Mouse (Mus musculus) myocyte (in vitro differentiated cells): ENCODE measurements around the gene Rabl6.

Source experiments
- CEBPB ChIP-seq: IDR thresholded peaks from 2 replicates; pipeline ENCODE4 v1.6.1; 2011; ENCODE audit warnings: mild to moderate bottlenecking, moderate library complexity; ENCODE audit not compliant: poor library complexity, insufficient read depth, severe bottlenecking
- E2F4 ChIP-seq: IDR thresholded peaks from one replicate; pipeline ENCODE4 v1.6.1; 2011; ENCODE audit warnings: mild to moderate bottlenecking, control low read depth, moderate library complexity; ENCODE audit not compliant: insufficient read depth
- MAX ChIP-seq: IDR thresholded peaks from one replicate; pipeline ENCODE4 v1.6.1; 2011; ENCODE audit warnings: low read depth, mild to moderate bottlenecking, control low read depth
- MYOD1 ChIP-seq, 3 experiments: IDR thresholded peaks; one replicate each; pipeline ENCODE4 v1.6.1; 2011; ENCODE audit warnings: control low read depth in 2 of 3, low read depth in 2 of 3, mild to moderate bottlenecking in 2 of 3, moderate library complexity in 1 of 3; ENCODE audit not compliant: insufficient read length in 2 of 3, control insufficient read depth in 1 of 3
- MYOG ChIP-seq, 3 experiments: IDR thresholded peaks; one replicate each; pipeline ENCODE4 v1.6.1; 2011; ENCODE audit warnings: control low read depth in 2 of 3, low read depth in 2 of 3, mild to moderate bottlenecking in 2 of 3; ENCODE audit not compliant: insufficient read length in 2 of 3, control insufficient read depth in 1 of 3, insufficient read depth in 1 of 3
- POLR2A ChIP-seq: IDR thresholded peaks from one replicate; pipeline ENCODE4 v1.6.1; 2011; ENCODE audit warnings: low read depth, mild to moderate bottlenecking, control low read depth, moderate library complexity; ENCODE audit not compliant: insufficient read length
- POLR2AphosphoS2 ChIP-seq: IDR thresholded peaks from one replicate; pipeline ENCODE4 v1.6.1; 2011; ENCODE audit warnings: low read depth, control low read depth; ENCODE audit not compliant: insufficient read length
- REST ChIP-seq: IDR thresholded peaks from one replicate; pipeline ENCODE4 v1.6.1; 2011; ENCODE audit warnings: mild to moderate bottlenecking, control low read depth, moderate library complexity; ENCODE audit not compliant: insufficient read depth, insufficient read length
- SRF ChIP-seq: IDR thresholded peaks from one replicate; pipeline ENCODE4 v1.6.1; 2011; ENCODE audit warnings: low read depth; ENCODE audit not compliant: control insufficient read depth, insufficient read length
- TCF12 ChIP-seq: IDR thresholded peaks from one replicate; pipeline ENCODE4 v1.6.1; 2011; ENCODE audit warnings: mild to moderate bottlenecking, control low read depth; ENCODE audit not compliant: poor library complexity, insufficient read depth, severe bottlenecking
- TCF3 ChIP-seq: IDR thresholded peaks from one replicate; pipeline ENCODE4 v1.6.1; 2011; ENCODE audit warnings: low read depth, control low read depth; ENCODE audit not compliant: insufficient read length
- USF1 ChIP-seq: IDR thresholded peaks from one replicate; pipeline ENCODE4 v1.6.1; 2011; ENCODE audit warnings: low read depth, mild to moderate bottlenecking, control low read depth, moderate library complexity

- TF ChIP-seq USF1 (no peak), POLR2A (no peak), MAX (no peak), POLR2AphosphoS2 (no peak), TCF3 (no peak), CEBPB (no peak), TCF12 (no peak), E2F4 (no peak), SRF (no peak), MYOG (IDR thresholded peaks at IDR 0.05; ENCODE audit: control insufficient read depth in 1 of 3, insufficient read depth in 1 of 3, insufficient read length in 2 of 3, low read depth in 2 of 3) (no peak), MYOD1 (IDR thresholded peaks at IDR 0.05; ENCODE audit: control insufficient read depth in 1 of 3, insufficient read length in 2 of 3, low read depth in 2 of 3) (no peak), REST (no peak)
Observed at GRCm38 (mm10) chr2:25565741-25566140, 42.6 kb downstream of the Rabl6 start.
